Mouse (Mus musculus) heart, postnatal 0 days (tissue): ENCODE data around the gene Pde4d.
A peak's percentile ranks its signal among the peaks of the same experiment; 100 is the strongest.

Source experiments
- CTCF ChIP-seq: IDR thresholded peaks from 2 replicates; pipeline ENCODE4 v1.5.1; 2016; ENCODE audit warnings: antibody characterized with exemption, control low read depth, low read depth
- EP300 ChIP-seq: IDR thresholded peaks from 2 replicates; pipeline ENCODE4 v1.6.1; 2016; ENCODE audit warnings: antibody characterized with exemption, low read depth

DNA sequence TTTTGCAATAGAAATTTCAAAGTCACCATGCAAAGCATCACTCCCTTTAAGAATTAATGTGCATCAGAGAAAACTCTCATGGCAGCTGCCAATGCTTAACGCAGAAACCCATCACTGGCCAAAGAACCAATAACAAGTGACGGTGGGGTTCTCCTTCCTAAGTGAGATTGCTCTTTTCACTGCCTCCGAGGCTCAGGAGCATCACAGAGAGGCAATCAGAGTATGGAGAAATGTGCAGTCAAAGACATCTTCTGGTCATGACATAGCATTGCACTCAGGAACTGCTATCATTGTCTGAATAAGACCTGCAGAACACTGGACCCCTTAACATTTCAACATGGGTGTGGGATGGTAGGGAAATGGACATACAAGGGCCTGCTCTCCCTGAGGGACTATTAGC is 892.2 kb downstream of the Pde4d start:
- TF ChIP-seq EP300 (no peak), CTCF (peak; percentile 44)
